Mouse (Mus musculus) CH12.LX (cell line): Measurements from ENCODE around the gene Cdk2. TPM values are rescaled to one million over a fixed set of nuclear protein-coding genes. Genes with fewer than 3 reads are reported as not detected.
A peak's percentile ranks its signal among the peaks of the same experiment; 100 is the strongest.

Source experiments
- DNase-seq: peaks from one replicate; pipeline ENCODE4 v3.0.0-alpha.2; 2013; ENCODE audit errors: extremely low read depth
- H3K27ac ChIP-seq: 2 replicates; pipeline ENCODE4 v1.5.1; 2012; ENCODE audit warnings: low read depth, mild to moderate bottlenecking, control low read depth, moderate library complexity; ENCODE audit not compliant: insufficient read depth
- H3K27me3 ChIP-seq: replicated peaks from 2 replicates; pipeline ENCODE3; 2012; ENCODE audit warnings: inconsistent platforms
- H3K36me3 ChIP-seq, 2 experiments: replicated peaks in 1 of 2; 2 replicates each; pipeline versions ENCODE3 to v1.6.1; 2012; ENCODE audit warnings: inconsistent platforms in 1 of 2, low read length in 1 of 2, mild to moderate bottlenecking in 1 of 2, mixed read lengths in 1 of 2, moderate library complexity in 1 of 2; ENCODE audit not compliant: control insufficient read depth in 1 of 2, insufficient read depth in 1 of 2
- H3K4me1 ChIP-seq, 2 experiments: 2 replicates each; pipeline ENCODE4 v1.6.1; 2012; ENCODE audit warnings: inconsistent platforms in 1 of 2, moderate library complexity in 1 of 2; ENCODE audit not compliant: insufficient read depth in 2 of 2, control insufficient read depth in 1 of 2
- H3K4me2 ChIP-seq: 2 replicates; pipeline ENCODE4 v1.6.1; 2012; ENCODE audit warnings: low read depth, mild to moderate bottlenecking, control low read depth; ENCODE audit not compliant: poor library complexity, insufficient read depth, severe bottlenecking
- H3K4me3 ChIP-seq, 3 experiments: fragments of 150-350 bp in 1 of 3; sonication (generic) in 1 of 3; replicated peaks in 1 of 3; 2 replicates each; pipeline versions ENCODE3 to v1.5.1; 2011 to 2012; ENCODE audit warnings: low read depth in 2 of 3, low read length in 2 of 3, mild to moderate bottlenecking in 2 of 3, moderate library complexity in 2 of 3, control low read depth in 1 of 3, improper control_type of control experiment in 1 of 3, inconsistent platforms in 1 of 3, mixed read lengths in 1 of 3; ENCODE audit not compliant: poor library complexity in 1 of 3
- H3K79me2 ChIP-seq: replicated peaks from 2 replicates; pipeline ENCODE4 v1.6.1; 2012; ENCODE audit warnings: mild to moderate bottlenecking, moderate library complexity; ENCODE audit not compliant: control insufficient read depth, poor library complexity, insufficient read depth, severe bottlenecking; ENCODE audit errors: extremely low read depth
- H3K9ac ChIP-seq: 2 replicates; pipeline ENCODE4 v1.6.1; 2012; ENCODE audit warnings: low read depth, mild to moderate bottlenecking, control low read depth, moderate library complexity; ENCODE audit not compliant: insufficient read depth
- H3K9me3 ChIP-seq: replicated peaks from 2 replicates; pipeline ENCODE3; 2012; ENCODE audit warnings: low read length, inconsistent platforms, mixed read lengths
- BHLHE40 ChIP-seq: IDR thresholded peaks from 2 replicates; pipeline ENCODE4 v1.6.1; 2011; ENCODE audit warnings: mild to moderate bottlenecking, low read depth, low read length, improper control_type of control experiment
- CHD2 ChIP-seq: IDR thresholded peaks from 2 replicates; pipeline ENCODE4 v1.6.1; 2011; ENCODE audit warnings: low read length, improper control_type of control experiment
- CTCF ChIP-seq, 2 experiments: IDR thresholded peaks in 1 of 2; conservative IDR thresholded peaks in 1 of 2; 2 replicates each; pipeline ENCODE4 v1.5.1; 2011 to 2012; ENCODE audit warnings: low read depth in 2 of 2, low read length in 2 of 2, improper control_type of control experiment in 1 of 2, inconsistent platforms in 1 of 2, mild to moderate bottlenecking in 1 of 2, moderate library complexity in 1 of 2
- EP300 ChIP-seq: IDR thresholded peaks from 2 replicates; pipeline ENCODE4 v1.6.1; 2011; ENCODE audit warnings: low read length, improper control_type of control experiment
- ETS1 ChIP-seq: conservative IDR thresholded peaks from 2 replicates; pipeline ENCODE4 v1.6.1; 2012; ENCODE audit warnings: low read depth, mild to moderate bottlenecking, inconsistent platforms, low read length, improper control_type of control experiment, moderate library complexity
- IRF4 ChIP-seq: IDR thresholded peaks from 2 replicates; pipeline ENCODE4 v1.6.1; 2014; ENCODE audit warnings: low read depth, mild to moderate bottlenecking, inconsistent platforms, low read length, improper control_type of control experiment
- MAX ChIP-seq: IDR thresholded peaks from 2 replicates; pipeline ENCODE4 v1.6.1; 2011; ENCODE audit warnings: low read length, improper control_type of control experiment
- MAZ ChIP-seq: IDR thresholded peaks from 2 replicates; pipeline ENCODE4 v1.6.1; 2012; ENCODE audit warnings: low read depth, mild to moderate bottlenecking, inconsistent platforms, low read length, improper control_type of control experiment, moderate library complexity
- MXI1 ChIP-seq: IDR thresholded peaks from 2 replicates; pipeline ENCODE4 v1.6.1; 2011; ENCODE audit warnings: mild to moderate bottlenecking, low read depth, low read length, improper control_type of control experiment
- MYC ChIP-seq: IDR thresholded peaks from 2 replicates; pipeline ENCODE4 v1.6.1; 2011; ENCODE audit warnings: low read depth, mild to moderate bottlenecking, improper control_type of control experiment, low read length
- NELFE ChIP-seq: IDR thresholded peaks from 2 replicates; pipeline ENCODE4 v1.6.1; 2011; ENCODE audit warnings: low read depth, low read length, improper control_type of control experiment
- POLR2A ChIP-seq: IDR thresholded peaks from 2 replicates; pipeline ENCODE4 v1.6.1; 2011; ENCODE audit warnings: low read depth, mild to moderate bottlenecking, improper control_type of control experiment, low read length
- RCOR1 ChIP-seq: conservative IDR thresholded peaks from 2 replicates; pipeline ENCODE4 v1.6.1; 2012; ENCODE audit warnings: low read depth, mild to moderate bottlenecking, inconsistent platforms, low read length, improper control_type of control experiment
- SIN3A ChIP-seq: IDR thresholded peaks from 2 replicates; pipeline ENCODE4 v1.6.1; 2012; ENCODE audit warnings: low read length, improper control_type of control experiment, inconsistent platforms
- TBP ChIP-seq: conservative IDR thresholded peaks from 2 replicates; pipeline ENCODE4 v1.6.1; 2011; ENCODE audit warnings: low read depth, low read length, improper control_type of control experiment
- TCF12 ChIP-seq: IDR thresholded peaks from 2 replicates; pipeline ENCODE4 v1.6.1; 2014; ENCODE audit warnings: low read depth, mild to moderate bottlenecking, inconsistent platforms, low read length, improper control_type of control experiment
- UBTF ChIP-seq: IDR thresholded peaks from 2 replicates; pipeline ENCODE4 v1.6.1; 2012; ENCODE audit warnings: low read depth, mild to moderate bottlenecking, inconsistent platforms, low read length, improper control_type of control experiment, moderate library complexity
- USF1 ChIP-seq: IDR thresholded peaks from 2 replicates; pipeline ENCODE4 v1.6.1; 2014; ENCODE audit warnings: low read depth, mild to moderate bottlenecking, inconsistent platforms, low read length, improper control_type of control experiment
- ZC3H11A ChIP-seq: IDR thresholded peaks from 2 replicates; pipeline ENCODE4 v1.6.1; 2012; ENCODE audit warnings: low read depth, mild to moderate bottlenecking, inconsistent platforms, low read length, improper control_type of control experiment
- ZMIZ1 ChIP-seq: IDR thresholded peaks from 2 replicates; pipeline ENCODE4 v1.6.1; 2012; ENCODE audit warnings: low read depth, mild to moderate bottlenecking, inconsistent platforms, low read length, improper control_type of control experiment
- ZNF384 ChIP-seq: IDR thresholded peaks from 2 replicates; pipeline ENCODE4 v1.6.1; 2012; ENCODE audit warnings: low read depth, low read length, improper control_type of control experiment, inconsistent platforms
- dilution Hi-C: fragments of 300-500 bp; cut with MboI; formaldehyde crosslinking; loops from 2 replicates; pipeline ENCODE4 v1.14.3; 2020; ENCODE audit warnings: low sequenced_read_pairs; ENCODE audit not compliant: extremely low pct_unique_long_range_greater_than_20kb, extremely low pct_ligation_motif_present
- in situ Hi-C: fragments of 300-500 bp; cut with MboI; formaldehyde crosslinking; loops from 3 replicates; pipeline ENCODE4 v1.14.3; 2019; ENCODE audit warnings: low sequenced_read_pairs, low pct_ligation_motif_present, low pct_unique_long_range_greater_than_20kb, mixed read lengths
- polyA plus RNA-seq: library from polyadenylated mRNA; unstranded; fragments of >175 nt; gene quantifications from 2 replicates; pipeline ENCODE4 v1.2.1, GENCODE M21; 2012; ENCODE audit warnings: low read depth; ENCODE audit not compliant: insufficient read length
- total RNA-seq, 2 experiments: library from RNA; depleted of rRNA; stranded (reverse); fragments of 300-350 nt in 1 of 2; fragments of >200 nt in 1 of 2; gene quantifications; 2 replicates each; pipeline ENCODE4 v1.2.3; 2012 to 2014

The Cdk2 gene
- total and polyA plus RNA-seq, 3 experiments, result 38.9 to 89.2 (median 79.3) TPM

DNA sequence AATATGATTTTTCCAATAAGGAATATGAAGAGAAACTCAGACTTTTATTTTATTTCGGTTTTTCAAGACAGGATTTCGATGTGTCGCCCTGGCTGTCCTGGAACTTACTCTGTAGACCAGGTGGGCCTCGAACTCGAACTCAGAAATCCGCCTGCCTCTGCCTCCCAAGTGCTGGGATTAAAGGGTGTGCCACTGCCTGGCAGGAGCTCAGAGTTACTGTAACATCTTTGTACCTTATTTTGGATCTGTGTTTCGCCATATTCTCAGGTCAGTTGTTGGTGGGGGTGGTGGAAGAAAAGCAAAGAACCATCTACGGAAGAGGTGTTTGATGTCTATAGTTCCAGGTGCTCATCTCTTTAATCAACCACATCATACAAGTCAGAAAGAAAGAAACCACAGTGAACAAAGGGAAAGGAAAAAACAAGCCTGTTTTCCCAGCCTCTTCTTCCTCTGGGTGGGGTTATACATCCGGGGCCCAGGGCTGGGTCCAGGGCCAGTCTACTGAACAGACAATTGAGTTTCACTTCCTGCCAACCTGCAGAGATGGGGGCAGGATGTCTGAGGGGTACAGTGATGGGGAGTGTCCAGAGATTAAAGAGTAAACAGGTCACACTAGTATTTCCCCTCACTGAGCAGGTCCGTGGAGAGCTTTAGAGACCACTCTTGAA lies 41.2 kb upstream of the Cdk2 start (continued):
- TF ChIP-seq ETS1, result peak; percentile 29; the same call in 1 of the 2 replicates
- TF ChIP-seq, all 38 proteins: peak for 16

DNA sequence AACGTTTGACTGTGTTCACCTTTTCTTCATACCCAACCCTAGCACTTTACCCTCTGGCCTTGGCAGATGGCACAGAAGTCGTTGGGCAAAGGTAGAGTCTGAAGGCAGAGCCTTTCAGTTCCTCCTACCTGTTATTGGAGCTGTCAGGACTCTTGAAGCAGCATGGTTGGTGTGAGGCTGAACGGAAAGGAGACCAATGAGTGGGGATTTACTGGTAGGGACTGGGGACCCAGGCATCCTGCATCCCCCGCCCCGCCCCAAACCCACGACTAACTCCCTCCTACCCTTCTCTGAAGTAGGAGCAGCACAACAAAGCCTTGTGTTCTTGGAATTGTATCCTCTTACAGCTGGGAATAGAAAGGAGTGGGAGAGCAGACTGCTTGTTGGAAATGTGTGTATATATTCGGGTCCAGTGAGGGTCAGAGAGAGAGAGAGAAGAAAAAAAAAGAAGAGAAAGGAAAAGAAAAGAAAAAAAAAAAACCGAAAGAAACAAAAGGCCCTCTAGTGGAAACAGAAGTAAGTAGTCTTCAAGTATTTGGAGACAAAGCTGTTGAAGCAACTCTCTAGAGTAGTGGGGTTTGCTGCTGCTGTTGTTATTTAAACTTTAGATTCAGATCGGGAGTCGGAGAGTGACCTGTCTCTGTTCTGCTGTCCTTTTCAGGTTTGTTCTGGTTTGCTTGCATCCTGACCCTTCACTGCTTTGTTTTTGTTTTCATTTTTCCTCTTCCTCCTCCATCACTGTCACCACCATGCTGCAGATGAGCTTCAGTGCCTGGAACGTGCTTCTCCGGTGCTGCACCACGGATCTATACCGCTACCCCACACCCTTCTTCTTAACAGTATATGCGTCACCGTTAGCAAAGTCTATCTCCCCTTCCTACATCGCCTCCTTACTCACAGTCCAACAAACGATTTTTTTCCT lies 40.1 kb upstream of the Cdk2 start, which contains the start of gene Dgka:
Dgka (minus strand) TSS at position 176 of the 922 bp plus-strand sequence.
- Histone ChIP-seq H3K27ac (peak within 1 kb of the TSS; percentile 86), H3K27me3 (peaks cover 3% of the 10 kb centered on the region), H3K9me3 (no peaks in the 10 kb centered on the region), H3K79me2 (peaks cover 19% of the 10 kb centered on the region), H3K36me3 (no peaks in the 10 kb centered on the region), H3K4me1 (peaks cover 5 to 34% of the 10 kb centered on the region in 2 experiments), H3K9ac (peak within 1 kb of the TSS; percentile 86), H3K4me3 (peak within 1 kb of the TSS; percentile 59 to 84 (median 83)), H3K4me2 (peak within 1 kb of the TSS; percentile 74)
- in situ Hi-C loops (no loop called here), dilution Hi-C loops (no loop called here)
- TF ChIP-seq ZMIZ1, result peak; percentile 40; the same call in 1 of the 2 replicates
- peak; percentile 57 for TF ChIP-seq SIN3A
- TF ChIP-seq ZC3H11A, result no peak
- TF ChIP-seq MAX, result 0 out of 2 replicates have a peak, but pooled peaks have one; percentile 38
- peak in 1 of 2 experiments; percentile 58; a peak in 2 of 4 replicates for TF ChIP-seq CTCF (conservative IDR thresholded peaks at IDR 0.05 in 1 of 2, IDR thresholded peaks at IDR 0.05 in 1 of 2; ENCODE audit: low read depth in 2 of 2, low read length in 2 of 2)
- TF ChIP-seq RCOR1, result no peak
- TF ChIP-seq UBTF, result 0 out of 2 replicates have a peak, but pooled peaks have one; percentile 23
- peak; percentile 69; the same call in 1 of the 2 replicates for TF ChIP-seq MYC
- peak; percentile 98 for TF ChIP-seq ZNF384
- 0 out of 2 replicates have a peak, but pooled peaks have one; percentile 13 for TF ChIP-seq ETS1
- TF ChIP-seq NELFE, result 0 out of 2 replicates have a peak, but pooled peaks have one; percentile 16
- peak; percentile 23; the same call in 1 of the 2 replicates for TF ChIP-seq IRF4
- peak; percentile 59; the same call in 1 of the 2 replicates for TF ChIP-seq MXI1
- TF ChIP-seq CHD2, result no peak
- TF ChIP-seq BHLHE40, result peak; percentile 69
- TF ChIP-seq TCF12, result 0 out of 2 replicates have a peak, but pooled peaks have one; percentile 36
- TF ChIP-seq USF1, result no peak
- no peak; the same call in 1 of the 2 replicates for TF ChIP-seq POLR2A
- 0 out of 2 replicates have a peak, but pooled peaks have one; percentile 30 for TF ChIP-seq MAZ
- TF ChIP-seq TBP, result 0 out of 2 replicates have a peak, but pooled peaks have one; percentile 30
- TF ChIP-seq EP300, result peak; percentile 17; the same call in 1 of the 2 replicates
- peak; percentile 56 for DNase-seq
